Mouse (Mus musculus) cerebellum, adult 2 months (tissue): ENCODE data around the gene Sytl1.

Experiments
- CTCF ChIP-seq: fragments of 200-500 bp; IDR thresholded peaks from 2 replicates; pipeline ENCODE4 v1.5.1; 2011; ENCODE audit warnings: low read depth, mild to moderate bottlenecking, control low read depth, low read length, moderate library complexity, borderline replicate concordance; ENCODE audit not compliant: insufficient read depth
- POLR2A ChIP-seq: fragments of 200-500 bp; IDR thresholded peaks from 2 replicates; pipeline ENCODE4 v1.6.1; 2011; ENCODE audit warnings: low read length, control low read depth, borderline replicate concordance; ENCODE audit not compliant: insufficient read depth

DNA sequence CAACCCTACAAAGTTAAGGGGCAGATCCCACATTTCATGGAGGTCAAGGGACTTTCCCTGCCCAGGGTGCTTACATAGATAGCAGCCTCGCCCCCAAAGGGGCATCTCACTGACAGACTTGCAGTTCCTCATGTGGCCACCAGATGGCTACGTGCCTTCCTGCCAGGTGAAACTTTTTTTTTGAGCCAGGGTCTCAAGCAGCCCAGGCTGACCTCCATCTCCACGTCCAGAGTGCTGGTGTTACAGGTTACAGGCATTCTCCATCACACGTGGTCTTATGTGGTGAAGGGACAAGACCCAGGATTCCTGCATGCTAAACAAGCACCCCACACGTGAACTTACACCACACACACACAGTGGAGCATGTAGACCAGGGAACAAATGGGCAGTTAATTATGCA is 45.3 kb downstream of the Sytl1 start:
- TF ChIP-seq CTCF (peak; percentile 92), POLR2A (no peak)
